Mouse (Mus musculus): ENCODE measurements around the gene Snx29. TPM values are rescaled to one million over a fixed set of nuclear protein-coding genes. Genes with fewer than 3 reads are reported as not detected.

Gene Snx29
- polyA plus RNA-seq, 1 experiment: 8.4 TPM

DNA sequence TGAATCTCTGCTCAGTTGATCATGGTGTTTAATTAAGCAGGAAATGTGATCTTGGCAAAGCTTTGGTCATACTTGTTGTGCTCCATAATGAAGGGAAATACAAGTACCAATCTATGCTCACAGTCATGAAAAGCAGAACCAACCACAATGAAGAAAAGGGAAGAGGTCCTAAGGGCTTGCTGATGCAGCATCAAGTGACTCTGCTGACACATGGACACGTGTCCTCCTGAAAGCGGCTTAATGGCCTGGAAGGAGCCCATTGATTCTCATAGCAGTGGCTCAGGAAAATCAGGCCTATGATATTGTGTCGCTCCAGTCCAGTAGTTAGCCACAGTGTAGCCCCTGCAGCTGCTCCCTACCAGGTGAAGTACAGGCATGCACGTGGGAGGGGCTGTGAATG, 353.3 kb downstream of the Snx29 start:
- 80% methylated on average over 4 of the region's 4 CpGs for WGBS
- Histone ChIP-seq H3K4me3 (replicated peaks; ENCODE audit: insufficient read depth, low read depth, low read length) (no peak overlapping the region), H3K27me3 (ENCODE audit: control insufficient read depth, insufficient read depth, low read length) (no peaks in the 10 kb centered on the region), H3K4me1 (ENCODE audit: control insufficient read depth, insufficient read depth, low read length) (peaks cover 6% of the 10 kb centered on the region; the same call in 1 of the 2 replicates), H3K27ac (ENCODE audit: insufficient read depth, low read length) (no peak overlapping the region)
- TF ChIP-seq CTCF (IDR thresholded peaks at IDR 0.05; ENCODE audit: borderline replicate concordance, insufficient read depth, low read depth, low read length) (no peak), POLR2A (IDR thresholded peaks at IDR 0.05; ENCODE audit: borderline replicate concordance, insufficient read depth, low read length) (no peak)
- no peak for DNase-seq

DNA sequence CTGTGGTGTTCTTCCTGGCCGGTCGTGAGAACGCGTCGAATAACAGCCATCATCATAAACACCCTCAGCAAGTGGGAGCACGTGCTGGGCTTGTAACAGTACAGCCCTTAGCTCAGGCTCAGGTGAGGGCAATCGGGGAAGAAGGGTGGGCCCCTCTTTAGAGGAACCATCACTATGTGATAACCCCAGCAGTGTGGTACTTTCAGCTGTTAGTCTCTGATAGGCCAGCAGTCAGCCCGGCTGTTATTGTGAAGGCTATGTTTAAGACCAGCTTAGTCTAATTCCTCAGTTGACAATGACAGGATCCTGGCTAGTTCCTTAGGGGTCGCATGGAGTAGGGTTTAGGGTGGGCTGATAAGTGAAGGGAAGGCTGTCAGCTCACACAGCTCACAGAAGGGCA, 362.6 kb downstream of the Snx29 start:
- DNase-seq: no peak

DNA sequence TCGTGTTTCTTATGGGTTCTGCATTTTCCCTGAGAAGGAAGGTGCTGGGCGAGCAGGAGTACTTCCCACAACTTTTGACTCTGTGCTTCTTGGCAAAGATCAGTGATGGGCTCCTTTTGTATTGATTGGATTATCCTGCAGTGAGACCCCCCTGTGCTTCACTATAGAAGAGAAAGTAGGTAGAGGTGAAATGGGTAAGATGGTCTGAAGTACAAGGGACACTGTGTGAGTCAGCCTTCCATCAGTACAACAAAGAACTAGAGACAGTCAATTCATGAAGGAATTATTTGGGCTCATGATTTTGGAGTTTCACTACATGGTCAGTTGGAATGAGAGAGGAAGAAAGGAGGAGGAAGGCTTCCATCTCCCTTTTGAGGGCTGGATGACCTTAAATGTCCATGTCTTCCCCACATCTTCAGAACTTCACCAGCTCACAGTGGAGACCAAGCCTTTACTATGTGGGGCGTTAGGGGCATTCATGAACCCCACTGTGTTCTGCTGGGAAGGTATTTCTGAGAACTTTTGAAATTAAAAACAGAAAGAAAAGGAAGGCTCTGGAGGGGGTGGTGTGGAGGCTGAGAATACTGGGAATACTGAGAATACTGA, 363.1 kb downstream of the Snx29 start:
- WGBS: 88% methylated on average over 3 of the region's 3 CpGs
- TF ChIP-seq POLR2A (IDR thresholded peaks at IDR 0.05; ENCODE audit: borderline replicate concordance, insufficient read depth, low read length) (no peak), CTCF (IDR thresholded peaks at IDR 0.05; ENCODE audit: borderline replicate concordance, insufficient read depth, low read depth, low read length) (no peak)
- H3K27ac ChIP-seq (ENCODE audit: insufficient read depth, low read length): no peak overlapping the region

More for the DNA sequence above, 362.6 kb downstream of the Snx29 start:
- Histone ChIP-seq H3K27me3 (ENCODE audit: control insufficient read depth, insufficient read depth, low read length) (no peaks in the 10 kb centered on the region), H3K4me3 (replicated peaks; ENCODE audit: insufficient read depth, low read depth, low read length) (no peak overlapping the region), H3K4me1 (ENCODE audit: control insufficient read depth, insufficient read depth, low read length) (peaks cover 9% of the 10 kb centered on the region), H3K27ac (ENCODE audit: insufficient read depth, low read length) (no peak overlapping the region)
- WGBS: 93% methylated on average over 9 of the region's 9 CpGs
- TF ChIP-seq POLR2A (IDR thresholded peaks at IDR 0.05; ENCODE audit: borderline replicate concordance, insufficient read depth, low read length) (no peak), CTCF (IDR thresholded peaks at IDR 0.05; ENCODE audit: borderline replicate concordance, insufficient read depth, low read depth, low read length) (no peak)

DNA sequence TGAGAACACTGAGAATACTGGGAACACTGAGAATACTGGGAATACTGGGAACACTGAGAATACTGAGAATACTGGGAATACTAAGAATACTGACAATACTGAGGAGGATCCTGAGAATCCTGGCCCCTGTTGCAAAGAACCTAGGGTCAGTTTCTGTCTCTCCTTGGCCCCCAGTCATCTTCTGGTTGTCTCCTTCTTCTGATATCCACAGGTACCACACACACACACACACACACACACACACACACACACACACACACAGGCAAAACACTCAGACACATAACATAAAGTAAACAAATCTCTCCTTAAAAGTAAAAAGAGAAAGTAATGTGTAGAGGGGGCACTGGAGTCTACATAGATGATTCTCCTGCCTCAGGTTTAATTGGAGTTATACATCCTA, 365.1 kb downstream of the Snx29 start:
- H3K4me1 ChIP-seq (ENCODE audit: control insufficient read depth, insufficient read depth, low read length): peaks cover 19% of the 10 kb centered on the region
- DNase-seq: no peak
- TF ChIP-seq CTCF (IDR thresholded peaks at IDR 0.05; ENCODE audit: borderline replicate concordance, insufficient read depth, low read depth, low read length) (no peak), POLR2A (IDR thresholded peaks at IDR 0.05; ENCODE audit: borderline replicate concordance, insufficient read depth, low read length) (no peak)
- no peak overlapping the region for H3K27ac ChIP-seq (ENCODE audit: insufficient read depth, low read length)
- H3K27me3 ChIP-seq (ENCODE audit: control insufficient read depth, insufficient read depth, low read length): no peaks in the 10 kb centered on the region
- H3K4me3 ChIP-seq (replicated peaks; ENCODE audit: insufficient read depth, low read depth, low read length): no peak overlapping the region

More for the DNA sequence above, 363.1 kb downstream of the Snx29 start:
- Histone ChIP-seq H3K27me3 (ENCODE audit: control insufficient read depth, insufficient read depth, low read length) (no peaks in the 10 kb centered on the region), H3K4me3 (replicated peaks; ENCODE audit: insufficient read depth, low read depth, low read length) (no peak overlapping the region), H3K4me1 (ENCODE audit: control insufficient read depth, insufficient read depth, low read length) (peaks cover 10% of the 10 kb centered on the region)
- no peak for DNase-seq

DNA sequence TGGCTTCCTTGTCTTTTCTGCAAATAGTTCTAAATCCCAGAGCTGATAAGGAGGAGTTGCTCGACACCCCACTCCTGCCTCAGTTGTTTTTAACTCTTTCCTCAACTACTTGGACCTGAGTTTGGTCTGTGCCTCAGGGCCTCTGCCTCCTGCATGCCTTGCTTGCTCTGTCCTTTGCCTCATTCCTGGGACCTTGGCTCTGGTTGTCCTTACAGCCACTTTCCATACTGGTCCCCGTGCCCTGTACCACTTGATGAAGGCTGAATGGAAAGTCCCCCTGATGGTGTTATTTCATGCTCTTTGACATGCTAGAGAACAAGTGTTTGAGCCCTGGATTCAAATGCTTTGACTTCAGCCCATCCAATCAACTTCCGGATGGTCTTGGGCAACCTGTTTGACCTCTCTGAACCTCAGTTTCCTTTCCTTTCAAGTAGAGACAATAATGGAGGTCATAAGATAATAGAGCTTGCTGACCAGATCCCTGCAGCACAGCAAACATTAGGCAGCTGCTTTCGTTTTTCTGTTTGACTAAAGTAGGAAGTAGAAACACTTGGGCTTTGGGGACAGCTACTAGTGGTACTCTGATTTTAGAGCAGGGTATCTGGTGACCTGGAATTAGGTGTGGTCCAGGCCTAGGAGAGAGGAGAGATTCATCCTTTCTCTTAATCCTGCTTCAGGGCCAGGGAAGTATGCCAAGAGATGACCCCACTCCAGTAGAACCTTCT, 365.7 kb downstream of the Snx29 start:
- no peak overlapping the region for H3K4me3 ChIP-seq (replicated peaks; ENCODE audit: insufficient read depth, low read depth, low read length)
- no peak overlapping the region for H3K27ac ChIP-seq (ENCODE audit: insufficient read depth, low read length)
- no peak for DNase-seq
- TF ChIP-seq CTCF (IDR thresholded peaks at IDR 0.05; ENCODE audit: borderline replicate concordance, insufficient read depth, low read depth, low read length) (no peak), POLR2A (IDR thresholded peaks at IDR 0.05; ENCODE audit: borderline replicate concordance, insufficient read depth, low read length) (no peak)
- 88% methylated on average over 4 of the region's 4 CpGs for WGBS
- H3K4me1 ChIP-seq (ENCODE audit: control insufficient read depth, insufficient read depth, low read length): peaks cover 19% of the 10 kb centered on the region
- H3K27me3 ChIP-seq (ENCODE audit: control insufficient read depth, insufficient read depth, low read length): no peaks in the 10 kb centered on the region

- DNase-seq: peak in 1 of 2 experiments; percentile 22
- Histone ChIP-seq H3K4me1 (ENCODE audit: control insufficient read depth, insufficient read depth, low read length) (peaks cover 19% of the 10 kb centered on the region), H3K27me3 (ENCODE audit: control insufficient read depth, insufficient read depth, low read length) (no peaks in the 10 kb centered on the region), H3K4me3 (replicated peaks; ENCODE audit: insufficient read depth, low read depth, low read length) (no peak overlapping the region), H3K27ac (ENCODE audit: insufficient read depth, low read length) (no peak overlapping the region)
- TF ChIP-seq CTCF (IDR thresholded peaks at IDR 0.05; ENCODE audit: borderline replicate concordance, insufficient read depth, low read depth, low read length) (no peak), POLR2A (IDR thresholded peaks at IDR 0.05; ENCODE audit: borderline replicate concordance, insufficient read depth, low read length) (no peak)
- WGBS: 36% methylated on average over 8 of the region's 8 CpGs
These were observed 367.4 kb downstream of the Snx29 start for GRCm38 (mm10) chr16:11690097-11690496.

GRCm38 (mm10) chr16:11690756-11691155, 368.0 kb downstream of the Snx29 start:
- TF ChIP-seq POLR2A (IDR thresholded peaks at IDR 0.05; ENCODE audit: borderline replicate concordance, insufficient read depth, low read length): no peak
- no peak for TF ChIP-seq CTCF (IDR thresholded peaks at IDR 0.05; ENCODE audit: borderline replicate concordance, insufficient read depth, low read depth, low read length)
- 73% methylated on average over 4 of the region's 4 CpGs for WGBS
- Histone ChIP-seq H3K27me3 (ENCODE audit: control insufficient read depth, insufficient read depth, low read length) (no peaks in the 10 kb centered on the region), H3K27ac (ENCODE audit: insufficient read depth, low read length) (no peak overlapping the region), H3K4me3 (replicated peaks; ENCODE audit: insufficient read depth, low read depth, low read length) (no peak overlapping the region), H3K4me1 (ENCODE audit: control insufficient read depth, insufficient read depth, low read length) (peaks cover 19% of the 10 kb centered on the region)
- DNase-seq: no peak
